Mouse (Mus musculus): ENCODE measurements around the gene Dtx4. TPM values are rescaled to one million over a fixed set of nuclear protein-coding genes. Genes with fewer than 3 reads are reported as not detected.

Dtx4 gene
- polyA plus RNA-seq, 1 experiment from 2014 or later, result 64.3 TPM

GRCm38 (mm10) chr19:12488969-12489674, 12.1 kb downstream of the Dtx4 start:
- peak overlapping the region; percentile 94 for H3K27ac ChIP-seq (ENCODE audit: low read depth, low read length)
- peaks cover 22% of the 10 kb centered on the region for H3K36me3 ChIP-seq (ENCODE audit: control insufficient read depth, insufficient read depth, low read length)
- peaks cover 67% of the 10 kb centered on the region for H3K4me1 ChIP-seq (ENCODE audit: control insufficient read depth, insufficient read depth, low read length)
- WGBS, result 6% methylated on average over 8 of the region's 8 CpGs
- H3K27me3 ChIP-seq (ENCODE audit: control insufficient read depth, insufficient read depth, low read length), result no peaks in the 10 kb centered on the region
- H3K9ac ChIP-seq (ENCODE audit: low read length), result peak overlapping the region; percentile 57
- peak; percentile 97 for DNase-seq (ENCODE audit: low spot score, missing footprints)
- H3K4me2 ChIP-seq, result peak overlapping the region; percentile 43
- peak; percentile 90 for ATAC-seq (ENCODE audit: low FRiP score)
- no peaks in the 10 kb centered on the region for H3K9me3 ChIP-seq (ENCODE audit: control insufficient read depth, low read length)
- 0 out of 2 replicates have a peak overlapping the region, but pooled peaks have one; percentile 9 for H3K4me3 ChIP-seq (ENCODE audit: low read depth, low read length)

GRCm38 (mm10) chr19:12488205-12488966, 12.9 kb downstream of the Dtx4 start:
- Histone ChIP-seq H3K27me3 (ENCODE audit: control insufficient read depth, insufficient read depth, low read length) (no peaks in the 10 kb centered on the region), H3K9me3 (ENCODE audit: control insufficient read depth, low read length) (no peaks in the 10 kb centered on the region), H3K27ac (ENCODE audit: low read depth, low read length) (peak overlapping the region; percentile 94), H3K4me2 (peak overlapping the region; percentile 43), H3K4me1 (ENCODE audit: control insufficient read depth, insufficient read depth, low read length) (peaks cover 60% of the 10 kb centered on the region), H3K36me3 (ENCODE audit: control insufficient read depth, insufficient read depth, low read length) (peaks cover 26% of the 10 kb centered on the region), H3K4me3 (ENCODE audit: low read depth, low read length) (peak overlapping the region; percentile 9; the same call in 1 of the 2 replicates), H3K9ac (ENCODE audit: low read length) (peak overlapping the region; percentile 57)
- 9% methylated on average over 9 of the region's 9 CpGs for whole genome bisulfite sequencing
- DNase-seq (ENCODE audit: low spot score, missing footprints) (peak; percentile 92), ATAC-seq (ENCODE audit: low FRiP score) (peak; percentile 20)

- 83% methylated on average over 12 of the region's 12 CpGs for whole genome bisulfite sequencing
- ATAC-seq (ENCODE audit: low FRiP score), result no peak
- H3K9ac ChIP-seq (ENCODE audit: low read length), result peak overlapping the region; percentile 57
- peak overlapping the region; percentile 43 for H3K4me2 ChIP-seq
- H3K27me3 ChIP-seq (ENCODE audit: control insufficient read depth, insufficient read depth, low read length), result no peaks in the 10 kb centered on the region
- H3K9me3 ChIP-seq (ENCODE audit: control insufficient read depth, low read length), result no peaks in the 10 kb centered on the region
- no peak overlapping the region for H3K4me3 ChIP-seq (ENCODE audit: low read depth, low read length)
- H3K36me3 ChIP-seq (ENCODE audit: control insufficient read depth, insufficient read depth, low read length), result peaks cover 32% of the 10 kb centered on the region
- peak overlapping the region; percentile 94 for H3K27ac ChIP-seq (ENCODE audit: low read depth, low read length)
- H3K4me1 ChIP-seq (ENCODE audit: control insufficient read depth, insufficient read depth, low read length), result peaks cover 55% of the 10 kb centered on the region
- DNase-seq (ENCODE audit: low spot score, missing footprints), result no peak
Measured at GRCm38 (mm10) chr19:12487511-12488204, 13.6 kb downstream of the Dtx4 start.

GRCm38 (mm10) chr19:12486875-12487274, 14.4 kb downstream of the Dtx4 start:
- no peak for ATAC-seq (ENCODE audit: low FRiP score)
- Histone ChIP-seq H3K36me3 (ENCODE audit: control insufficient read depth, insufficient read depth, low read length) (peaks cover 30% of the 10 kb centered on the region), H3K4me1 (ENCODE audit: control insufficient read depth, insufficient read depth, low read length) (peaks cover 47% of the 10 kb centered on the region), H3K4me3 (ENCODE audit: low read depth, low read length) (no peak overlapping the region), H3K27me3 (ENCODE audit: control insufficient read depth, insufficient read depth, low read length) (no peaks in the 10 kb centered on the region), H3K9ac (ENCODE audit: low read length) (no peak overlapping the region), H3K27ac (ENCODE audit: low read depth, low read length) (no peak overlapping the region), H3K4me2 (no peak overlapping the region), H3K9me3 (ENCODE audit: control insufficient read depth, low read length) (no peaks in the 10 kb centered on the region)
- 86% methylated on average over 6 of the region's 6 CpGs for WGBS
- DNase-seq (ENCODE audit: low spot score, missing footprints), result no peak

- Histone ChIP-seq H3K9me3 (ENCODE audit: control insufficient read depth, low read length) (no peaks in the 10 kb centered on the region), H3K27me3 (ENCODE audit: control insufficient read depth, insufficient read depth, low read length) (no peaks in the 10 kb centered on the region), H3K4me2 (no peak overlapping the region), H3K27ac (ENCODE audit: low read depth, low read length) (no peak overlapping the region), H3K9ac (ENCODE audit: low read length) (no peak overlapping the region), H3K36me3 (ENCODE audit: control insufficient read depth, insufficient read depth, low read length) (peaks cover 28% of the 10 kb centered on the region), H3K4me3 (ENCODE audit: low read depth, low read length) (no peak overlapping the region), H3K4me1 (ENCODE audit: control insufficient read depth, insufficient read depth, low read length) (peaks cover 35% of the 10 kb centered on the region)
- ATAC-seq (ENCODE audit: low FRiP score) (no peak), DNase-seq (ENCODE audit: low spot score, missing footprints) (no peak)
- WGBS, result 74% methylated on average over 3 of the region's 3 CpGs
Measured at GRCm38 (mm10) chr19:12485631-12486030, 15.6 kb downstream of the Dtx4 start.

- 87% methylated on average over 13 of the region's 13 CpGs for WGBS
- DNase-seq (ENCODE audit: low spot score, missing footprints), result no peak
- no peak overlapping the region for H3K9ac ChIP-seq (ENCODE audit: low read length)
- no peak overlapping the region for H3K4me2 ChIP-seq
- H3K4me1 ChIP-seq (ENCODE audit: control insufficient read depth, insufficient read depth, low read length), result peaks cover 31% of the 10 kb centered on the region
- no peak overlapping the region for H3K4me3 ChIP-seq (ENCODE audit: low read depth, low read length)
- no peaks in the 10 kb centered on the region for H3K9me3 ChIP-seq (ENCODE audit: control insufficient read depth, low read length)
- no peak overlapping the region for H3K27ac ChIP-seq (ENCODE audit: low read depth, low read length)
- ATAC-seq (ENCODE audit: low FRiP score), result no peak
- peaks cover 32% of the 10 kb centered on the region for H3K36me3 ChIP-seq (ENCODE audit: control insufficient read depth, insufficient read depth, low read length)
- no peaks in the 10 kb centered on the region for H3K27me3 ChIP-seq (ENCODE audit: control insufficient read depth, insufficient read depth, low read length)
Measured at GRCm38 (mm10) chr19:12485223-12485622, 16.0 kb downstream of the Dtx4 start.

- 89% methylated on average over 4 of the region's 4 CpGs for WGBS
- Histone ChIP-seq H3K27me3 (ENCODE audit: control insufficient read depth, insufficient read depth, low read length) (no peaks in the 10 kb centered on the region), H3K4me2 (no peak overlapping the region), H3K4me3 (ENCODE audit: low read depth, low read length) (no peak overlapping the region), H3K4me1 (ENCODE audit: control insufficient read depth, insufficient read depth, low read length) (peaks cover 23% of the 10 kb centered on the region), H3K9ac (ENCODE audit: low read length) (no peak overlapping the region), H3K9me3 (ENCODE audit: control insufficient read depth, low read length) (no peaks in the 10 kb centered on the region), H3K36me3 (ENCODE audit: control insufficient read depth, insufficient read depth, low read length) (peaks cover 35% of the 10 kb centered on the region), H3K27ac (ENCODE audit: low read depth, low read length) (no peak overlapping the region)
- no peak for ATAC-seq (ENCODE audit: low FRiP score)
- no peak for DNase-seq (ENCODE audit: low spot score, missing footprints)
Measured at GRCm38 (mm10) chr19:12484210-12484609, 17.0 kb downstream of the Dtx4 start.

GRCm38 (mm10) chr19:12483782-12484181, 17.5 kb downstream of the Dtx4 start:
- H3K36me3 ChIP-seq (ENCODE audit: control insufficient read depth, insufficient read depth, low read length), result peaks cover 39% of the 10 kb centered on the region
- H3K9ac ChIP-seq (ENCODE audit: low read length), result no peak overlapping the region
- DNase-seq (ENCODE audit: low spot score, missing footprints) (no peak), ATAC-seq (ENCODE audit: low FRiP score) (no peak)
- no peak overlapping the region for H3K27ac ChIP-seq (ENCODE audit: low read depth, low read length)
- peaks cover 21% of the 10 kb centered on the region for H3K4me1 ChIP-seq (ENCODE audit: control insufficient read depth, insufficient read depth, low read length)
- no peaks in the 10 kb centered on the region for H3K27me3 ChIP-seq (ENCODE audit: control insufficient read depth, insufficient read depth, low read length)
- WGBS, result 80% methylated on average over 4 of the region's 4 CpGs
- no peak overlapping the region for H3K4me2 ChIP-seq
- H3K4me3 ChIP-seq (ENCODE audit: low read depth, low read length), result no peak overlapping the region
- H3K9me3 ChIP-seq (ENCODE audit: control insufficient read depth, low read length), result no peaks in the 10 kb centered on the region

- Histone ChIP-seq H3K27ac (ENCODE audit: low read depth, low read length) (no peak overlapping the region), H3K27me3 (ENCODE audit: control insufficient read depth, insufficient read depth, low read length) (no peaks in the 10 kb centered on the region), H3K4me2 (no peak overlapping the region), H3K4me3 (ENCODE audit: low read depth, low read length) (no peak overlapping the region), H3K9me3 (ENCODE audit: control insufficient read depth, low read length) (no peaks in the 10 kb centered on the region), H3K9ac (ENCODE audit: low read length) (no peak overlapping the region), H3K36me3 (ENCODE audit: control insufficient read depth, insufficient read depth, low read length) (peaks cover 53% of the 10 kb centered on the region), H3K4me1 (ENCODE audit: control insufficient read depth, insufficient read depth, low read length) (no peaks in the 10 kb centered on the region)
- 86% methylated on average over 6 of the region's 6 CpGs for WGBS
- ATAC-seq (ENCODE audit: low FRiP score) (no peak), DNase-seq (ENCODE audit: low spot score, missing footprints) (no peak)
Measured at GRCm38 (mm10) chr19:12478369-12478768, 22.9 kb downstream of the Dtx4 start.
